Comparison of ENCODE assay signal across 9 mouse cellular contexts in genomic region chr16:32854050-32854571, GRCm38 (mm10). TPM values are rescaled to one million over a fixed set of nuclear protein-coding genes. Genes with fewer than 3 reads are reported as not detected.
DNase-seq lines count a peak whose midpoint lies in the region; ATAC-seq and TF ChIP-seq lines count a peak whose summit lies in the region.
"Had no signal": no experiment of that assay in that cellular context is flagged by ENCODE, and none has a peak within 500 bp of the region (broad histone marks: within the 10 kb centered on the region; RNA-seq: fewer than 3 reads in every experiment).

No protein-coding gene starts in this region.

- H3K9me3 ChIP-seq in forebrain, embryonic 15.5 days = no peaks in the 10 kb centered on the region
- no peaks in the 10 kb centered on the region for H3K9me3 ChIP-seq in forebrain, embryonic 11.5 days (ENCODE audit: control insufficient read depth, low read length)
- H3K9me3 ChIP-seq in lung, embryonic 14.5 days (ENCODE audit: low read depth, low read length) = no peaks in the 10 kb centered on the region
- H3K9me3 ChIP-seq in forebrain, postnatal 0 days (ENCODE audit: low read length) = no peaks in the 10 kb centered on the region

- H3K4me1 ChIP-seq in forebrain, embryonic 15.5 days = peaks cover 13% of the 10 kb centered on the region
- H3K4me1 ChIP-seq in forebrain, embryonic 11.5 days (replicated peaks; ENCODE audit: control insufficient read depth, insufficient read depth, low read length) = no peaks in the 10 kb centered on the region
- H3K4me1 ChIP-seq in lung, embryonic 14.5 days (ENCODE audit: insufficient read depth) = no peaks in the 10 kb centered on the region
- peaks cover 11% of the 10 kb centered on the region for H3K4me1 ChIP-seq in forebrain, postnatal 0 days (ENCODE audit: insufficient read depth)

- H3K4me3 ChIP-seq in forebrain, embryonic 15.5 days = no peak overlapping the region
- H3K4me3 ChIP-seq in forebrain, embryonic 11.5 days (ENCODE audit: low read depth, low read length) = no peak overlapping the region
- no peak overlapping the region for H3K4me3 ChIP-seq in lung, embryonic 14.5 days (ENCODE audit: low read depth, low read length)
- H3K4me3 ChIP-seq in forebrain, postnatal 0 days (ENCODE audit: low read depth, low read length) = no peak overlapping the region

- H3K27me3 ChIP-seq in forebrain, embryonic 15.5 days = no peaks in the 10 kb centered on the region
- no peaks in the 10 kb centered on the region for H3K27me3 ChIP-seq in forebrain, embryonic 11.5 days (ENCODE audit: control insufficient read depth, insufficient read depth, low read length)
- H3K27me3 ChIP-seq in lung, embryonic 14.5 days (ENCODE audit: insufficient read depth, low read length) = no peaks in the 10 kb centered on the region
- no peaks in the 10 kb centered on the region for H3K27me3 ChIP-seq in forebrain, postnatal 0 days (ENCODE audit: insufficient read depth, low read length)

- H3K4me2 ChIP-seq in forebrain, embryonic 15.5 days (replicated peaks) = no peak overlapping the region
- H3K4me2 ChIP-seq in forebrain, embryonic 11.5 days (ENCODE audit: low read depth, low read length, severe bottlenecking) = no peak overlapping the region
- no peak overlapping the region for H3K4me2 ChIP-seq in lung, embryonic 14.5 days
- no peak overlapping the region for H3K4me2 ChIP-seq in forebrain, postnatal 0 days (ENCODE audit: low read depth)

- WGBS in forebrain, embryonic 15.5 days = 46% methylated on average over 2 of the region's 2 CpGs
- WGBS in forebrain, embryonic 11.5 days = 90% methylated on average over 2 of the region's 2 CpGs
- 77% methylated on average over 2 of the region's 2 CpGs for WGBS in lung, embryonic 14.5 days
- WGBS in forebrain, postnatal 0 days = 22% methylated on average over 2 of the region's 2 CpGs

- H3K27ac ChIP-seq in forebrain, embryonic 15.5 days (replicated peaks) = peak overlapping the region; percentile 68
- H3K27ac ChIP-seq in forebrain, embryonic 11.5 days (ENCODE audit: low read depth, low read length) = no peak overlapping the region
- H3K27ac ChIP-seq in lung, embryonic 14.5 days (ENCODE audit: low read depth) = 0 out of 2 replicates have a peak overlapping the region, but pooled peaks have one; percentile 27
- H3K27ac ChIP-seq in forebrain, postnatal 0 days (ENCODE audit: low read depth, low read length) = peak overlapping the region; percentile 42

- H3K36me3 ChIP-seq in forebrain, embryonic 15.5 days = peaks cover 10% of the 10 kb centered on the region
- H3K36me3 ChIP-seq in forebrain, embryonic 11.5 days (ENCODE audit: control insufficient read depth, insufficient read depth, low read length) = no peaks in the 10 kb centered on the region; the same call in 1 of the 2 replicates
- H3K36me3 ChIP-seq in lung, embryonic 14.5 days (ENCODE audit: insufficient read depth) = peaks cover 7% of the 10 kb centered on the region; the same call in 1 of the 2 replicates
- H3K36me3 ChIP-seq in forebrain, postnatal 0 days (ENCODE audit: insufficient read depth) = peaks cover 13% of the 10 kb centered on the region

- peak; percentile 58; the same call in 1 of the 2 replicates for ATAC-seq in forebrain, embryonic 15.5 days (replicated peaks)
- ATAC-seq in forebrain, embryonic 11.5 days (replicated peaks; ENCODE audit: low FRiP score) = no peak
- ATAC-seq in lung, embryonic 14.5 days (ENCODE audit: insufficient read depth) = no peak
- peak; percentile 69 for ATAC-seq in forebrain, postnatal 0 days
- peak; percentile 75 for ATAC-seq in megakaryocyte progenitor cell, adult 5-6 weeks (replicated peaks; ENCODE audit: poor library complexity)

- no peak for TF ChIP-seq CTCF in lung, embryonic 14.5 days (IDR thresholded peaks at IDR 0.05; ENCODE audit: low read depth)
- no peak for TF ChIP-seq CTCF in forebrain, postnatal 0 days (IDR thresholded peaks at IDR 0.05; ENCODE audit: low read depth)

- H3K9ac ChIP-seq in forebrain, embryonic 15.5 days (replicated peaks) = no peak overlapping the region
- H3K9ac ChIP-seq in forebrain, embryonic 11.5 days (ENCODE audit: low read length) = no peak overlapping the region
- H3K9ac ChIP-seq in lung, embryonic 14.5 days = no peak overlapping the region
- H3K9ac ChIP-seq in forebrain, postnatal 0 days = no peak overlapping the region

- no peak for DNase-seq in forebrain, embryonic 11.5 days (ENCODE audit: low spot score)
- DNase-seq in lung, embryonic 14.5 days = peak; percentile 11
- DNase-seq in lung, postnatal 4 days = no peak
- peak; percentile 63 for DNase-seq in forebrain, postnatal 0 days
- no peak for DNase-seq in spleen, postnatal 4 days (ENCODE audit: low spot score in 2 of 2)
- DNase-seq in lung, postnatal 36 days = no peak

RNA-seq across cellular contexts. Expression of gene Fyttd1, which starts 23.2 kb away (rescaled TPM):
- 110 and 122 TPM in 2 replicates for polyA plus RNA-seq in forebrain, embryonic 15.5 days (2015; fragmentation: Nextera tagmentation; extraction: Ambion mirVana)
- 110 and 118 TPM in 2 replicates for polyA plus RNA-seq in forebrain, embryonic 11.5 days (2014; fragmentation: Nextera tagmentation; extraction: Ambion mirVana)
- 133 and 134 TPM in 2 replicates for polyA plus RNA-seq in lung, embryonic 14.5 days (2014; fragmentation: Nextera tagmentation; extraction: Ambion mirVana)
- total RNA-seq in forebrain, postnatal 0 days (2014; rRNA removed) = 121 and 142 TPM in 2 replicates
- polyA plus RNA-seq in forebrain, postnatal 0 days (2015; fragmentation: Nextera tagmentation; extraction: Ambion mirVana) = 119 and 129 TPM in 2 replicates
- total RNA-seq in megakaryocyte progenitor cell, adult 5-6 weeks (2015) = 31.3 and 39.0 TPM in 2 replicates
- 51.3 and 70.4 TPM in 2 replicates for total RNA-seq in megakaryocyte progenitor cell, adult 5-6 weeks (2017)

RNA-seq across cellular contexts. Expression of gene Rubcn, which starts 23.5 kb away (rescaled TPM):
- 32.3 and 33.7 TPM in 2 replicates for polyA plus RNA-seq in forebrain, embryonic 15.5 days (2015; fragmentation: Nextera tagmentation; extraction: Ambion mirVana)
- polyA plus RNA-seq in forebrain, embryonic 11.5 days (2014; fragmentation: Nextera tagmentation; extraction: Ambion mirVana) = 18.6 and 21.7 TPM in 2 replicates
- polyA plus RNA-seq in lung, embryonic 14.5 days (2014; fragmentation: Nextera tagmentation; extraction: Ambion mirVana) = 18.2 and 18.6 TPM in 2 replicates
- total RNA-seq in forebrain, postnatal 0 days (2014; rRNA removed) = 70.9 and 81.0 TPM in 2 replicates
- polyA plus RNA-seq in forebrain, postnatal 0 days (2015; fragmentation: Nextera tagmentation; extraction: Ambion mirVana) = 20.2 and 25.7 TPM in 2 replicates
- 7.6 and 8.2 TPM in 2 replicates for total RNA-seq in megakaryocyte progenitor cell, adult 5-6 weeks (2015)
- 11.3 and 11.4 TPM in 2 replicates for total RNA-seq in megakaryocyte progenitor cell, adult 5-6 weeks (2017)

RNA-seq across cellular contexts. Expression of gene Smbd1, which starts 43.8 kb away (rescaled TPM):
- polyA plus RNA-seq in forebrain, embryonic 15.5 days (2015; fragmentation: Nextera tagmentation; extraction: Ambion mirVana) = not detected in 2 replicates
- not detected in 2 replicates for polyA plus RNA-seq in forebrain, embryonic 11.5 days (2014; fragmentation: Nextera tagmentation; extraction: Ambion mirVana)
- polyA plus RNA-seq in lung, embryonic 14.5 days (2014; fragmentation: Nextera tagmentation; extraction: Ambion mirVana) = not detected in 2 replicates
- not detected in 2 replicates for total RNA-seq in forebrain, postnatal 0 days (2014; rRNA removed)
- not detected in 2 replicates for polyA plus RNA-seq in forebrain, postnatal 0 days (2015; fragmentation: Nextera tagmentation; extraction: Ambion mirVana)
- not detected in 2 replicates for total RNA-seq in megakaryocyte progenitor cell, adult 5-6 weeks (2015)
- not detected in 2 replicates for total RNA-seq in megakaryocyte progenitor cell, adult 5-6 weeks (2017)
- total RNA-seq: hematopoietic stem cell, adult 5-6 weeks had no signal

RNA-seq across cellular contexts. Expression of gene Muc20, which starts 56.9 kb away (rescaled TPM):
- not detected in 2 replicates for polyA plus RNA-seq in forebrain, embryonic 15.5 days (2015; fragmentation: Nextera tagmentation; extraction: Ambion mirVana)
- polyA plus RNA-seq in forebrain, embryonic 11.5 days (2014; fragmentation: Nextera tagmentation; extraction: Ambion mirVana) = not detected in 2 replicates
- not detected in 2 replicates for polyA plus RNA-seq in lung, embryonic 14.5 days (2014; fragmentation: Nextera tagmentation; extraction: Ambion mirVana)
- not detected in 2 replicates for total RNA-seq in forebrain, postnatal 0 days (2014; rRNA removed)
- polyA plus RNA-seq in forebrain, postnatal 0 days (2015; fragmentation: Nextera tagmentation; extraction: Ambion mirVana) = not detected in 2 replicates
- total RNA-seq in megakaryocyte progenitor cell, adult 5-6 weeks (2015) = not detected in 2 replicates
- total RNA-seq in megakaryocyte progenitor cell, adult 5-6 weeks (2017) = not detected in 2 replicates
- total RNA-seq: hematopoietic stem cell, adult 5-6 weeks had no signal

RNA-seq across cellular contexts. Expression of gene Lrch3, which starts 59.8 kb away (rescaled TPM):
- 36.5 and 39.4 TPM in 2 replicates for polyA plus RNA-seq in forebrain, embryonic 15.5 days (2015; fragmentation: Nextera tagmentation; extraction: Ambion mirVana)
- polyA plus RNA-seq in forebrain, embryonic 11.5 days (2014; fragmentation: Nextera tagmentation; extraction: Ambion mirVana) = 38.1 and 39.1 TPM in 2 replicates
- polyA plus RNA-seq in lung, embryonic 14.5 days (2014; fragmentation: Nextera tagmentation; extraction: Ambion mirVana) = 26.6 and 26.9 TPM in 2 replicates
- total RNA-seq in forebrain, postnatal 0 days (2014; rRNA removed) = 41.5 and 50.3 TPM in 2 replicates
- polyA plus RNA-seq in forebrain, postnatal 0 days (2015; fragmentation: Nextera tagmentation; extraction: Ambion mirVana) = 10.6 and 19.6 TPM in 2 replicates
- 16.6 and 21.5 TPM in 2 replicates for total RNA-seq in megakaryocyte progenitor cell, adult 5-6 weeks (2015)
- 14.5 and 20.2 TPM in 2 replicates for total RNA-seq in megakaryocyte progenitor cell, adult 5-6 weeks (2017)

Comparison
In these comparisons a context has a peak if more than half of its experiments do, and no peak if none do; other contexts are left out.
1. ATAC-seq: peak in forebrain, embryonic 15.5 days (single experiment), forebrain, postnatal 0 days (single experiment) and megakaryocyte progenitor cell, adult 5-6 weeks (single experiment); none in forebrain, embryonic 11.5 days (single experiment) and lung, embryonic 14.5 days (single experiment).
2. DNase-seq: peak in lung, embryonic 14.5 days (single experiment) and forebrain, postnatal 0 days (single experiment); none in forebrain, embryonic 11.5 days (single experiment), lung, postnatal 4 days (0 of 2), spleen, postnatal 4 days (0 of 2) and lung, postnatal 36 days (single experiment).